Comparison of ENCODE assay signal across 11 mouse cellular contexts in genomic region chr5:130765784-130766183, GRCm38 (mm10).
DNase-seq lines count a peak whose midpoint lies in the region; ATAC-seq lines count a peak whose summit lies in the region.
"Had no signal": no experiment of that assay in that cellular context is flagged by ENCODE, and none has a peak within 500 bp of the region (broad histone marks: within the 10 kb centered on the region; RNA-seq: fewer than 3 reads in every experiment).

No protein-coding gene starts in this region.

- intact Hi-C loops in left cerebral cortex, postnatal 4 days (cut with DNase I) = no loop called here

- H3K4me3 ChIP-seq in embryonic facial prominence, embryonic 14.5 days (ENCODE audit: low read depth, low read length) = no peak overlapping the region
- H3K4me3 ChIP-seq in embryonic facial prominence, embryonic 10.5 days = no peak overlapping the region
- H3K4me3 ChIP-seq in midbrain, embryonic 11.5 days (ENCODE audit: low read depth, low read length) = no peak overlapping the region
- H3K4me3 ChIP-seq: erythroblast, embryonic 14.5 days; hindbrain, embryonic 12.5 days; kidney, embryonic 15.5 days had no signal

- H3K9ac ChIP-seq in embryonic facial prominence, embryonic 14.5 days (ENCODE audit: low read depth, low read length) = no peak overlapping the region
- no peak overlapping the region for H3K9ac ChIP-seq in midbrain, embryonic 11.5 days (ENCODE audit: low read length)
- H3K9ac ChIP-seq: hindbrain, embryonic 12.5 days; kidney, embryonic 15.5 days had no signal

- H3K36me3 ChIP-seq in embryonic facial prominence, embryonic 14.5 days (ENCODE audit: control insufficient read depth, insufficient read depth, low read length) = no peaks in the 10 kb centered on the region
- no peaks in the 10 kb centered on the region for H3K36me3 ChIP-seq in embryonic facial prominence, embryonic 10.5 days (replicated peaks)
- no peaks in the 10 kb centered on the region for H3K36me3 ChIP-seq in midbrain, embryonic 11.5 days (ENCODE audit: control insufficient read depth, insufficient read depth, low read length)
- H3K36me3 ChIP-seq: hindbrain, embryonic 12.5 days; kidney, embryonic 15.5 days had no signal

- H3K27ac ChIP-seq in embryonic facial prominence, embryonic 14.5 days (replicated peaks; ENCODE audit: low read depth, low read length) = no peak overlapping the region
- no peak overlapping the region for H3K27ac ChIP-seq in embryonic facial prominence, embryonic 10.5 days (replicated peaks)
- H3K27ac ChIP-seq in midbrain, embryonic 11.5 days (ENCODE audit: low read depth, low read length) = no peak overlapping the region
- H3K27ac ChIP-seq: hindbrain, embryonic 12.5 days; kidney, embryonic 15.5 days had no signal

- no peaks in the 10 kb centered on the region for H3K27me3 ChIP-seq in embryonic facial prominence, embryonic 14.5 days (replicated peaks; ENCODE audit: control insufficient read depth, insufficient read depth, low read length)
- H3K27me3 ChIP-seq in embryonic facial prominence, embryonic 10.5 days (replicated peaks; ENCODE audit: low read depth, poor library complexity, severe bottlenecking) = no peaks in the 10 kb centered on the region
- H3K27me3 ChIP-seq in midbrain, embryonic 11.5 days (ENCODE audit: control insufficient read depth, insufficient read depth, low read length) = no peaks in the 10 kb centered on the region
- H3K27me3 ChIP-seq: hindbrain, embryonic 12.5 days; kidney, embryonic 15.5 days had no signal

- no peak overlapping the region for H3K4me2 ChIP-seq in embryonic facial prominence, embryonic 14.5 days (ENCODE audit: low read depth, low read length)
- no peak overlapping the region for H3K4me2 ChIP-seq in midbrain, embryonic 11.5 days
- H3K4me2 ChIP-seq: hindbrain, embryonic 12.5 days; kidney, embryonic 15.5 days had no signal

- no peaks in the 10 kb centered on the region for H3K4me1 ChIP-seq in embryonic facial prominence, embryonic 14.5 days (ENCODE audit: control insufficient read depth, insufficient read depth, low read length)
- no peaks in the 10 kb centered on the region for H3K4me1 ChIP-seq in embryonic facial prominence, embryonic 10.5 days
- no peaks in the 10 kb centered on the region for H3K4me1 ChIP-seq in midbrain, embryonic 11.5 days (ENCODE audit: control insufficient read depth, insufficient read depth, low read length)
- H3K4me1 ChIP-seq: hindbrain, embryonic 12.5 days; kidney, embryonic 15.5 days had no signal

- no peak for ATAC-seq in embryonic facial prominence, embryonic 14.5 days (ENCODE audit: low read depth)
- ATAC-seq in midbrain, embryonic 11.5 days (ENCODE audit: low FRiP score) = no peak

- WGBS in embryonic facial prominence, embryonic 14.5 days = 81% methylated on average over 6 of the region's 6 CpGs
- WGBS in embryonic facial prominence, embryonic 10.5 days = 94% methylated on average over 6 of the region's 6 CpGs
- 94% methylated on average over 6 of the region's 6 CpGs for WGBS in midbrain, embryonic 11.5 days

- DNase-seq in embryonic facial prominence, embryonic 14.5 days (ENCODE audit: low spot score) = peak; percentile 20
- no peak for DNase-seq in embryonic facial prominence, embryonic 10.5 days (ENCODE audit: low spot score)
- DNase-seq in cerebellum, adult 11 months = peak; percentile 67
- DNase-seq in gastrocnemius, postnatal 25 days = peak; percentile 31
- DNase-seq in left cerebral cortex, postnatal 4 days = peak; percentile 26
- no peak for DNase-seq in midbrain, embryonic 11.5 days (ENCODE audit: low spot score, missing footprints)
- no peak for DNase-seq in thymus, postnatal 14 days
- no peak for DNase-seq in kidney, postnatal 4 days

- H3K9me3 ChIP-seq in embryonic facial prominence, embryonic 14.5 days (ENCODE audit: control insufficient read depth, low read length) = peaks cover 6% of the 10 kb centered on the region; the same call in 1 of the 2 replicates
- no peaks in the 10 kb centered on the region for H3K9me3 ChIP-seq in embryonic facial prominence, embryonic 10.5 days
- H3K9me3 ChIP-seq in midbrain, embryonic 11.5 days (ENCODE audit: control insufficient read depth, low read length) = no peaks in the 10 kb centered on the region
- H3K9me3 ChIP-seq: hindbrain, embryonic 12.5 days had no signal

Comparison
In these comparisons a context has a peak if more than half of its experiments do, and no peak if none do; other contexts are left out.
1. DNase-seq: peak in embryonic facial prominence, embryonic 14.5 days (single experiment), cerebellum, adult 11 months (single experiment), gastrocnemius, postnatal 25 days (single experiment) and left cerebral cortex, postnatal 4 days (single experiment); none in embryonic facial prominence, embryonic 10.5 days (single experiment), midbrain, embryonic 11.5 days (single experiment), thymus, postnatal 14 days (single experiment) and kidney, postnatal 4 days (0 of 2).